Mouse (Mus musculus): ENCODE data around the gene Tdrd12. TPM values are rescaled to one million over a fixed set of nuclear protein-coding genes. Genes with fewer than 3 reads are reported as not detected.

Gene Tdrd12
- polyA plus RNA-seq, 1 experiment from 2014 or later: 1.5 TPM

- ATAC-seq (replicated peaks; ENCODE audit: extremely low read depth, insufficient read depth, low FRiP score): no peak
- Histone ChIP-seq H3K27ac (ENCODE audit: low read length) (no peak overlapping the region), H3K36me3 (ENCODE audit: control insufficient read depth, insufficient read depth) (peaks cover 39% of the 10 kb centered on the region), H3K9me3 (replicated peaks; ENCODE audit: control insufficient read depth, low read length) (no peaks in the 10 kb centered on the region), H3K4me1 (ENCODE audit: control insufficient read depth, insufficient read depth, low read length) (no peaks in the 10 kb centered on the region), H3K9ac (ENCODE audit: low read length) (no peak overlapping the region), H3K4me2 (ENCODE audit: low read depth, low read length) (no peak overlapping the region), H3K27me3 (ENCODE audit: control insufficient read depth, insufficient read depth, low read length) (no peaks in the 10 kb centered on the region), H3K4me3 (ENCODE audit: low read length) (no peak overlapping the region)
- WGBS: 89% methylated on average over 10 of the region's 10 CpGs
Observed at GRCm38 (mm10) chr7:35428146-35428545, 109.4 kb downstream of the Tdrd12 start.

- Histone ChIP-seq H3K36me3 (ENCODE audit: control insufficient read depth, insufficient read depth) (peaks cover 36% of the 10 kb centered on the region), H3K4me1 (ENCODE audit: control insufficient read depth, insufficient read depth, low read length) (no peaks in the 10 kb centered on the region), H3K4me2 (ENCODE audit: low read depth, low read length) (no peak overlapping the region), H3K9ac (ENCODE audit: low read length) (no peak overlapping the region), H3K27ac (ENCODE audit: low read length) (no peak overlapping the region), H3K4me3 (ENCODE audit: low read length) (no peak overlapping the region), H3K27me3 (ENCODE audit: control insufficient read depth, insufficient read depth, low read length) (no peaks in the 10 kb centered on the region), H3K9me3 (replicated peaks; ENCODE audit: control insufficient read depth, low read length) (no peaks in the 10 kb centered on the region)
- WGBS: 86% methylated on average over 10 of the region's 10 CpGs
- ATAC-seq (replicated peaks; ENCODE audit: extremely low read depth, insufficient read depth, low FRiP score): no peak
Observed at GRCm38 (mm10) chr7:35423071-35423470, 114.5 kb downstream of the Tdrd12 start.

Other genes with a start within 250 kb of the Tdrd12 start
- gene Gpatch1, start 219.3 kb downstream of the Tdrd12 start, polyA plus RNA-seq (2015; fragmentation: Nextera tagmentation; extraction: Ambion mirVana): 10.1 and 12.2 TPM in 2 replicates
- gene Rhpn2, start 203.6 kb downstream of the Tdrd12 start, polyA plus RNA-seq (2015; fragmentation: Nextera tagmentation; extraction: Ambion mirVana): 5.8 TPM in 2 replicates
- gene Faap24, start 140.9 kb downstream of the Tdrd12 start, polyA plus RNA-seq (2015; fragmentation: Nextera tagmentation; extraction: Ambion mirVana): 13.6 and 16.1 TPM in 2 replicates
- gene Cep89, start 140.7 kb downstream of the Tdrd12 start, polyA plus RNA-seq (2015; fragmentation: Nextera tagmentation; extraction: Ambion mirVana): 44.9 and 45.2 TPM in 2 replicates
- gene Slc7a9, start 88.9 kb downstream of the Tdrd12 start, polyA plus RNA-seq (2015; fragmentation: Nextera tagmentation; extraction: Ambion mirVana): 0.27 and 0.56 TPM in 2 replicates
- 138 and 142 TPM in 2 replicates for gene Nudt19, start 18.6 kb upstream of the Tdrd12 start, polyA plus RNA-seq (2015; fragmentation: Nextera tagmentation; extraction: Ambion mirVana)
- 0.34 and 0.35 TPM in 2 replicates for gene Rgs9bp, start 47.8 kb upstream of the Tdrd12 start, polyA plus RNA-seq (2015; fragmentation: Nextera tagmentation; extraction: Ambion mirVana)
- gene Ankrd27, start 48.5 kb upstream of the Tdrd12 start, polyA plus RNA-seq (2015; fragmentation: Nextera tagmentation; extraction: Ambion mirVana): 20.4 and 22.6 TPM in 2 replicates
- 238 and 276 TPM in 2 replicates for gene Pdcd5, start 109.8 kb upstream of the Tdrd12 start, polyA plus RNA-seq (2015; fragmentation: Nextera tagmentation; extraction: Ambion mirVana)
- 12.3 and 13.5 TPM in 2 replicates for gene Dpy19l3, start 216.7 kb upstream of the Tdrd12 start, polyA plus RNA-seq (2015; fragmentation: Nextera tagmentation; extraction: Ambion mirVana)

Data from heart, embryonic 16.5 days (tissue).